Mouse (Mus musculus): ENCODE measurements at regions not wholly inside any gene's neighbourhood (a gene's known extent, or its start where the extent isn't known, plus 50 kb on each side); places are given as distances from the start of the nearest gene placed in this dataset.

DNA sequence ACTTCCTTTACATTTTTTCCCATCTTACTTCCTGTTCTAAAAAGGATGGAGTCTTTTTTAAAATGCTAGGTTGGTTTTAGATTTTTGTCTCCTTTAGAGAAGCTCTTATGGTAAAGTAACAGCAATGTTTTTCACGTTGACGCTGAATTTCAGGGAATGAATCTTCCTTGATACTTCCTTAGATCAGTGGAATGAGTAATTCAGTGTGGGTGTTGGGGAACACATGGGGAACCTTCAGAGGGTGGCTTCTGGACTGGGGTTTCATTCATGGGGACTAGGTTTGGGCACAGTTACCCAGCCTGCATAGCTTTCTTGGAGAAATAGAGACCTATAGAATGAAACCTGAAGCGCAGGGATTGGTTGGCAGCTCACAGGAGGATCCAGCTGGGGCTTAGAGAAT lies 452.5 kb downstream of the Gm21750 start:
- Histone ChIP-seq H3K4me1 (ENCODE audit: control insufficient read depth in 1 of 2, insufficient read depth in 2 of 2, low read length in 2 of 2) (no peaks in the 10 kb centered on the region), H3K9me3 (replicated peaks; ENCODE audit: insufficient read depth, low read length) (no peaks in the 10 kb centered on the region), H3K4me3 (ENCODE audit: control insufficient read depth in 1 of 2, insufficient read depth in 1 of 2, low read depth in 2 of 2, low read length in 2 of 2) (no peak overlapping the region), H3K79me2 (ENCODE audit: control insufficient read depth, insufficient read depth, low read length, poor library complexity) (no peaks in the 10 kb centered on the region), H3K9ac (ENCODE audit: control insufficient read depth, low read depth, low read length, poor library complexity, severe bottlenecking) (no peak overlapping the region), H3K27me3 (ENCODE audit: control insufficient read depth in 1 of 2, insufficient read depth in 2 of 2, low read length in 2 of 2) (no peaks in the 10 kb centered on the region), H3K27ac (ENCODE audit: control insufficient read depth, low read depth, low read length) (no peak overlapping the region), H3K36me3 (ENCODE audit: control insufficient read depth in 1 of 2, insufficient read depth in 2 of 2, low read length in 2 of 2) (no peaks in the 10 kb centered on the region)
- DNase-seq (ENCODE audit: low read depth, low spot score): no peak
- no peak for TF ChIP-seq RCOR1 (IDR thresholded peaks at IDR 0.05; ENCODE audit: low read depth, low read length)
- TF ChIP-seq MAFK (IDR thresholded peaks at IDR 0.05; ENCODE audit: borderline replicate concordance, low read depth, low read length): no peak
- TF ChIP-seq CHD2 (IDR thresholded peaks at IDR 0.05; ENCODE audit: low read length): no peak
- no peak for TF ChIP-seq MAZ (IDR thresholded peaks at IDR 0.05; ENCODE audit: low read depth, low read length)
- no peak for TF ChIP-seq UBTF (IDR thresholded peaks at IDR 0.05; ENCODE audit: borderline replicate concordance, insufficient read depth, low read depth, low read length)
- no peak for TF ChIP-seq HCFC1 (IDR thresholded peaks at IDR 0.05; ENCODE audit: low read depth, low read length)
- no peak for TF ChIP-seq NRF1 (IDR thresholded peaks at IDR 0.05; ENCODE audit: insufficient read depth, low read depth, low read length, poor library complexity, severe bottlenecking)
- no peak for TF ChIP-seq MYB (IDR thresholded peaks at IDR 0.05; ENCODE audit: low read depth, low read length)
- no peak for TF ChIP-seq MEF2A (IDR thresholded peaks at IDR 0.05; ENCODE audit: extremely low read depth, insufficient replicate concordance, low read depth, low read length, poor library complexity, severe bottlenecking)
- no peak for TF ChIP-seq GABPA (IDR thresholded peaks at IDR 0.05; ENCODE audit: low read depth, low read length)
- no peak for TF ChIP-seq GATA1 (IDR thresholded peaks at IDR 0.05; ENCODE audit: low read depth, low read length)
- TF ChIP-seq SMC3 (IDR thresholded peaks at IDR 0.05; ENCODE audit: low read depth, low read length): no peak
- no peak for TF ChIP-seq CHD1 (IDR thresholded peaks at IDR 0.05; ENCODE audit: low read depth, low read length)
- no peak for TF ChIP-seq ETS1 (IDR thresholded peaks at IDR 0.05; ENCODE audit: low read depth, low read length)
- TF ChIP-seq MYC (IDR thresholded peaks at IDR 0.05; ENCODE audit: low read depth, low read length): no peak
- TF ChIP-seq ELF1 (IDR thresholded peaks at IDR 0.05; ENCODE audit: low read depth, low read length): no peak
- no peak for TF ChIP-seq MXI1 (IDR thresholded peaks at IDR 0.05; ENCODE audit: low read depth, low read length)
- TF ChIP-seq MAX (IDR thresholded peaks at IDR 0.05; ENCODE audit: low read length): no peak
- TF ChIP-seq BHLHE40 (IDR thresholded peaks at IDR 0.05; ENCODE audit: borderline replicate concordance, low read depth, low read length): no peak

DNA sequence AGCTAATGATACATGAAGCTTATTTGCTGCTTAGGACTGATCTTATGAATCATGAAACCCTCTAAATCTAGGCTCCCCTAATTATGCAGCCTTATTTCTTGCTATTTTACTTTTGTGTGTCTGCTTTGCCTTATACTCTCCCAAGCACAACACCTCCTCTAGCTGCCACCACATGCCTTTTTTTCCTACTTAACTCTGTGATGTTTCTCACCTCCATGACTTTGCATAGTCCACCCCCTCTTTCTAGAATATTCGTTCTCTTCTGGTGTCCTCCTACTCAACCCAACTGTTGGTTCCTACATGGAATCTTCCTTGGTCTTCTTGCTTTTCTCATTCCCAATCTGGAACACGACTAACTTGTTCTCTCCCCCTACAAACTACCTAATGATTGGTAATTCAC lies 456.7 kb downstream of the Gm21750 start:
- no peaks in the 10 kb centered on the region for H3K4me1 ChIP-seq (ENCODE audit: control insufficient read depth in 1 of 2, insufficient read depth in 2 of 2, low read length in 2 of 2)
- TF ChIP-seq RCOR1 (IDR thresholded peaks at IDR 0.05; ENCODE audit: low read depth, low read length): no peak
- no peak for TF ChIP-seq ETS1 (IDR thresholded peaks at IDR 0.05; ENCODE audit: low read depth, low read length)
- no peak for TF ChIP-seq ZNF384 (IDR thresholded peaks at IDR 0.05; ENCODE audit: low read depth, low read length)
- no peak for TF ChIP-seq MXI1 (IDR thresholded peaks at IDR 0.05; ENCODE audit: low read depth, low read length)
- TF ChIP-seq EP300 (IDR thresholded peaks at IDR 0.05; ENCODE audit: low read depth in 1 of 2, low read length in 2 of 2): no peak
- no peak for TF ChIP-seq ELF1 (IDR thresholded peaks at IDR 0.05; ENCODE audit: low read depth, low read length)
- TF ChIP-seq POLR2A (IDR thresholded peaks at IDR 0.05; ENCODE audit: control insufficient read depth in 1 of 2, insufficient read depth in 1 of 2, low read depth in 1 of 2, low read length in 2 of 2, poor library complexity in 1 of 2): no peak
- no peak for TF ChIP-seq GATA1 (IDR thresholded peaks at IDR 0.05; ENCODE audit: low read depth, low read length)
- no peak for TF ChIP-seq CHD2 (IDR thresholded peaks at IDR 0.05; ENCODE audit: low read length)
- no peak for TF ChIP-seq MYC (IDR thresholded peaks at IDR 0.05; ENCODE audit: low read depth, low read length)
- no peak for TF ChIP-seq ZKSCAN1 (IDR thresholded peaks at IDR 0.05; ENCODE audit: low read depth, low read length)
- no peak for TF ChIP-seq SMC3 (IDR thresholded peaks at IDR 0.05; ENCODE audit: low read depth, low read length)
- TF ChIP-seq MEF2A (IDR thresholded peaks at IDR 0.05; ENCODE audit: extremely low read depth, insufficient replicate concordance, low read depth, low read length, poor library complexity, severe bottlenecking): no peak
- no peak for TF ChIP-seq ZMIZ1 (IDR thresholded peaks at IDR 0.05; ENCODE audit: low read depth, low read length)
- no peak for TF ChIP-seq HCFC1 (IDR thresholded peaks at IDR 0.05; ENCODE audit: low read depth, low read length)
- TF ChIP-seq ZC3H11A (IDR thresholded peaks at IDR 0.05; ENCODE audit: low read depth, low read length): no peak
- no peak for TF ChIP-seq SIN3A (IDR thresholded peaks at IDR 0.05; ENCODE audit: low read length)
- no peak for TF ChIP-seq JUND (IDR thresholded peaks at IDR 0.05; ENCODE audit: low read depth, low read length)
- TF ChIP-seq USF1 (IDR thresholded peaks at IDR 0.05; ENCODE audit: low read depth, low read length): no peak
- no peak for TF ChIP-seq BHLHE40 (IDR thresholded peaks at IDR 0.05; ENCODE audit: borderline replicate concordance, low read depth, low read length)
- no peak for DNase-seq (ENCODE audit: low read depth, low spot score)

More for the DNA sequence above, 456.7 kb downstream of the Gm21750 start:
- Histone ChIP-seq H3K27ac (ENCODE audit: control insufficient read depth, low read depth, low read length) (no peak overlapping the region), H3K9me3 (replicated peaks; ENCODE audit: insufficient read depth, low read length) (no peaks in the 10 kb centered on the region), H3K36me3 (ENCODE audit: control insufficient read depth in 1 of 2, insufficient read depth in 2 of 2, low read length in 2 of 2) (no peaks in the 10 kb centered on the region), H3K79me2 (ENCODE audit: control insufficient read depth, insufficient read depth, low read length, poor library complexity) (no peaks in the 10 kb centered on the region), H3K27me3 (ENCODE audit: control insufficient read depth in 1 of 2, insufficient read depth in 2 of 2, low read length in 2 of 2) (no peaks in the 10 kb centered on the region), H3K9ac (ENCODE audit: control insufficient read depth, low read depth, low read length, poor library complexity, severe bottlenecking) (no peak overlapping the region), H3K4me3 (ENCODE audit: control insufficient read depth in 1 of 2, insufficient read depth in 1 of 2, low read depth in 2 of 2, low read length in 2 of 2) (no peak overlapping the region)

All from MEL (cell line).